Comparison of ENCODE assay signal across 20 mouse cellular contexts in the genomic region with DNA sequence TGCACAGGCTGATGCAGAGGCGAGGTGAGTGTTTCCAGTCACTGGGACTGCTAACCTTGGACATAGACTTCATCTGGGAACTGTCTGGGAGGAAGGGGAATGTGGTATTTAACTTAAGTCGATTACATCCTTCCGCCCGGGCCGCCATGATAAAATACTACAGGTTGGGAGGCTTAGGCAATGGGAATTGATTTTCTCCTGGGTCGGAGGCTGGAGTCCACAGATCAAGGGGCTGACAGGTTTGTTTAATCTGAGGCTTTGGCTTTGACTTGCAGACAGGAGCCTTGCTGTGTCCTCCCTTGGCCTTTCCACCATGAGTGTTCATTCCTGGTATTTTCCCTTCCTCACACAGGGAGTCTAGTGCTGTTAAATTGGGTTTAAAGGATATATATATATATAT. TPM values are rescaled to one million over a fixed set of nuclear protein-coding genes. Genes with fewer than 3 reads are reported as not detected.
"Had no signal": no experiment of that assay in that cellular context is flagged by ENCODE, and none has a peak within 500 bp of the region (broad histone marks: within the 10 kb centered on the region; RNA-seq: fewer than 3 reads in every experiment).

No protein-coding gene starts in this region.

- H3K9me3 ChIP-seq: liver, embryonic 15.5 days; lung, embryonic 15.5 days; megakaryocyte, embryonic 14.5 days; midbrain, embryonic 13.5 days; midbrain, embryonic 15.5 days; neural tube, embryonic 12.5 days; stomach, embryonic 15.5 days had no signal

- H3K36me3 ChIP-seq: liver, embryonic 15.5 days; lung, embryonic 15.5 days; midbrain, embryonic 13.5 days; midbrain, embryonic 15.5 days; neural tube, embryonic 12.5 days; stomach, embryonic 15.5 days had no signal

- H3K9ac ChIP-seq: liver, embryonic 15.5 days; lung, embryonic 15.5 days; midbrain, embryonic 13.5 days; midbrain, embryonic 15.5 days; neural tube, embryonic 12.5 days; stomach, embryonic 15.5 days had no signal

- DNase-seq: lung, adult 2 months; lung, postnatal 14 days; lung, postnatal 36 days; right cerebral cortex, postnatal 14 days; thymus, adult 2 months; thymus, postnatal 25 days; thymus, postnatal 4 days had no signal

- H3K27me3 ChIP-seq: lung, embryonic 15.5 days; stomach, embryonic 15.5 days had no signal

- H3K4me2 ChIP-seq: liver, embryonic 15.5 days; lung, embryonic 15.5 days; midbrain, embryonic 11.5 days; midbrain, embryonic 13.5 days; midbrain, embryonic 15.5 days; neural tube, embryonic 12.5 days; stomach, embryonic 15.5 days had no signal

- H3K27ac ChIP-seq: liver, embryonic 15.5 days; lung, embryonic 15.5 days; macrophage; midbrain, embryonic 13.5 days; midbrain, embryonic 15.5 days; neural tube, embryonic 12.5 days; stomach, embryonic 15.5 days; stomach, postnatal 0 days had no signal

- ATAC-seq: lung, postnatal 0 days; midbrain, embryonic 13.5 days; midbrain, embryonic 15.5 days had no signal

- H3K4me3 ChIP-seq: liver, embryonic 15.5 days; lung, embryonic 15.5 days; megakaryocyte, embryonic 14.5 days; midbrain, embryonic 13.5 days; midbrain, embryonic 15.5 days; neural tube, embryonic 12.5 days; stomach, embryonic 15.5 days had no signal

RNA-seq across cellular contexts. Expression of gene Gna14, which starts 5.8 kb away (rescaled TPM):
- total RNA-seq: monocyte, adult 5-6 weeks; neutrophil, adult 5-6 weeks had no signal
